Mouse (Mus musculus): ENCODE results near the gene Cnbp. TPM values are rescaled to one million over a fixed set of nuclear protein-coding genes. Genes with fewer than 3 reads are reported as not detected.

The Cnbp gene
- total RNA-seq, 2 experiments from 2014 or later, result 276 to 291 TPM

DNA sequence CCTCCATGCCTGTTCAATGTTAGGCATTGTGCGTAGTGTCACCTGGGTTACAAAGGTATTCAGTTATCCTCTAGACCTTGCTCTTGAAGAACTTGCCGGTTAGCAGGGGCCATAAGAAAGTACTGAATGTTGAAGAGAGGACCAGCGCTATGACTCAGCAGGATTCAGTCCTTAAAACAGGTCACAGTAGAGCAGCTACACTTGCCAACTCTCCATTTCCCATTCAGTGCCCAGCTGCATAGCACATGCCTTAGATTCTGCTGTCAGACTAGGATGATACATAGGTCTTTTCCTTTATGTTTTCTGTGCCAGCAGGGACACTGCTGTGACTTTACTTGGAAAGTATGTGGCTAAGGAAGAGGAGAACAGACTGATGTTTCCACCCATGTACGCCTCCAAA, 2.5 kb upstream of the Cnbp start:
- DNase-seq (ENCODE audit: low spot score in 2 of 2), result no peak

DNA sequence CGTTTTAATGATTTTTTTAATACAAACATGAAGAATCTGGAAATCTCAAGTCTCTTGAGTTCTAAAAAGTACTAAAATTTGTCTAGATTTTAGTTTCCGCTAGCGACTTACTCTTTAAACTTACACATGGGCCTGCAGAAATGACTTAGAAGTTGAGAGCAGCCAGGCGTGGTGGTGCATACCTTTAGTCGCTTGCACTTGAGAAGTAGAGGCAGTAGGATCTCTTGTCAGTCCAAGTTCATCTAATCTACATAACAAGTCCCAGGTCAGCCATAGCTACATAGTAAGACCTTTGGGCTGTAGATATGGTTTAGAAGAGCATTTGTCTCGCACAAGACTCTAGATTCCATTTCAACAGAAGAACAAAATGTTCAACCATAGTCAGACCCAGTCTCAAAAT, 965 bp upstream of the Cnbp start:
- DNase-seq (ENCODE audit: low spot score in 2 of 2), result no peak

DNA sequence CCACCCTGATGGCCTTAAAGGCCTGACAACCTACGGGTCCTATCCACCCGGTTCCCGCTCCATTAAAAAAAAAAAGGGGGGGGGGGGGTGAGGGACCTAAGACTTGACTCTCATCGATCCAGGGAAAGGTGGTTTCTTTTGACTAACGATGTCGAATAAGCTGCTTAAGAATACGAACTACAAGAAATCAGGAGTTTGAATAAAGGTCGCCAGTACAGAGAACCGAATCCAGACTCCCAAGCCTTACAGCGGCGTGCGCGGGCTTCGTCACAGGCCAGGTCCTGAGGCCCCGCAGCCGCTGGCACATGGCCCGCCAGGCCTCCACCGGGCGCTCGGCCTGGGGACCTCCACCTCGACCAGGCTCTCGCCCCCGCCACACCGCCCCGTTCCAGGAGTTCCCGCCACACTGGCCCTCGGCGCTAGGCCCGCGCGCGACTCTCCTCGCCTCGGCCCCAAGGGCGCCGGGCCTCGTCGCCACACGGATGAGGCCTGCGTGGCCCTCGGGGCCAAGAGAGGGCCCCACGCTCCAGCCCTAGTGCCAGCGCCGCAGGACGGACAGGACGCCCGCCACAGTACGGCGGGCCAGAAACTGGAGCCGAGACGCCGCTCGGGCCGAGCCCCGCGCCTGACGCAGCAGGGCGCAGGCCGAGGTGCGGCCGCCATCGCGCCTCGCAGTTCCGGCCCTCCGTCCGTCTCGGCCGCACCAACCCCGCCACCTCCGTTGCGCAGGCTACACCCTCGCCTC, 579 bp downstream of the Cnbp start:
- DNase-seq (ENCODE audit: low spot score in 2 of 2), result peak; percentile 20 to 40

DNA sequence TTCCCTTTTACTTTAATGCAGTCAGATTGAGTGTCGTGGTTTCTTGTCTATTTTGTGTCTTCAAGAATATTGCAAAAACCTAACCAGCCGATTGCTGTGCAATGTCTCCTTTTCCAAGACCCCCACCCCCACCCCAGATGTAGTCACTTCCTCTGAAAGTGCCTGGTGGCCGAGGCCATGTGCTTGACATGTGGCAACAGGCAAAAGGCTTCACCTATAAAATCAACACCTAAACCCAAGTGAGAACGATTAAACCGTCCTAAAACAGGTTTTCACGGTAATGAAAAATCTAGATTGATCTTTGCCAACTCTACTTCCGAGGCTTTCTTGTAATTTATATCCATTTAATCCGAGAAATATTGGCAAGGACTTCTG, 1.1 kb downstream of the Cnbp start:
- DNase-seq (ENCODE audit: low spot score in 2 of 2), result no peak

DNA sequence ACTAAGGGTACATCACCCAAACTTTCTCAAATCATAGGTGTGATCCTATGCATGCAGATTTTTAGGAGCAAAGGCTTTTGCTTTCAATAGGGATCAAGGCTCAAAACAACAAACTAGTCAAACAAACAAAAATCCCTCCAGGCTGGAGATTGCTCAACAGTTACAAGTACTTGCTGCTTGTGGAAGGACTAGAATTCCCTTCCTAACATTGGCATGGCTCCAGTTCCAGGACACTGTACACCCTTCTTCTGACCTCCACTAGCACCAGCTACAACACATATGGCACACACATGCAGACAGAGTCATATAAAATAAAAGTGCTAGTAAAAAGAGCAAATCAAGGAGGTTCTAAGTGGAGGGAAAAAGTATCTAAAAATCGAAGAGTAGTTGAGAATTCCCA, 4.1 kb downstream of the Cnbp start:
- no peak for DNase-seq (ENCODE audit: low spot score in 2 of 2)

DNA sequence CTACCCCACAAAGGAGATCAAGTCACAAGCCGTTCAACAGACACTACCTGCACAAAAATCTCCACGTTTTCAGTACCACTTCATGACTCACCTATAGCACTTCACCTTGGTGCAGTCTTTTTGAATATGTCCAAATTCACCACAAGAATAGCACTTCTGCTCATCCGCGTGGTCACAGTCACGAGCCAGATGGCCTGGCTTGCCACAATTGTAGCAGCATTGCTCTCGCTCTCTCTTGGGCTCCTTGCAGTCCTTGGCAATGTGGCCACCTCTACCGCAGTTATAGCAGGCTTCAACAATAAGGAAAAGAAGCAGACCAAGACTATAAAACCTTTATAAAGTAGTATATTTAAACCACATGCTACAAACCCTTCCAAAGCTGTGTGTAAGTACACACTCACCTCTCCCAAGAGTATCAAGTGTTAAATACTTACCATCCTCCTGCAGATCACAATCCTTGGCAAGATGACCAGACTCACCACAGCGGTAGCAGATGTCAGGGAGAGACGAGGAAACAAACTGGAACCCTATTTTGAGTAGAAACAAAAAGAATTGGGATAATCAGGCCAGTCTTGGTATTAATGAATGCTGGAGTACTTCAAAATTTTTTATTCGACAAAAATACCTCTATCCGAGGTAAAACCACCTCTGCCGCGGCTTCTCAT, 5.7 kb downstream of the Cnbp start:
- DNase-seq (ENCODE audit: low spot score in 2 of 2), result no peak

DNA sequence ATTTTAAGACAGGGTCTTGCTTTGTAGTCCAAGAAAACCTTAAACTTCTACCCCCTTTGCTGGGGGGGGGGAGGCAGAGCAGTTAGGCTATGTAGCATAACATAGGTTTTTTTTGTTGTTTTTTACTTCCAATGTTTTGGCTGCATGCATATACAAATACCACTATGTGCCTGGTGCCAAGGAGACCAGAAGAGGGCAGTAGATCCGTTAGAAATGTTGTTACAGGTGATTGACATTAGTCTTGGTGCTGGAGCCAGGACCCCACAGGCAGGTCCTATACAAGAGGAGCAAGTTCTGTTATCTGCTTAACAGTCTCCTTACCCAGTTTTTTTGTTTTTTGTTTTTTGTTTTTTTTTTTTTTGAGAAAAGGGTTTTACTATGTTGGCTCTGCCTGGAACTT, 8.7 kb downstream of the Cnbp start:
- no peak for DNase-seq (ENCODE audit: low spot score in 2 of 2)

DNA sequence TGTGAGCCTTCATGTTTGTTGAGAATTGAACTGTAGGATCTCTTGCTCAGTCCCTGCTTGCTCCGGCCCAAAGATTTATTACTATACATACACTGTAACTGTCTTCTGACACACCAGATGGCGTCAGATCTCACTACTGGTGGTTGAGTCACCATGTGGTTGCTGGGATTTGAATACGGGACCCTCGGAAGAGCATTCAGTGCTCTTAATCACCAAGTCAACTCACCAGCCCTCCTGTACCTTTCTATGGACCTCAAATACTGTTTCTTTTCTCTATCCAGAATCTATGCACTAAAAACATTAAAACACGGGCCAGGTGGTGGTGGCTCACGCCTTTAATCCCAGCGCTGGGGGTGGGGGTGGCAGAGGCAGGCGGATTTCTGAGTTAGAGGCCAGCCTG, 9.3 kb downstream of the Cnbp start:
- no peak for DNase-seq (ENCODE audit: low spot score in 2 of 2)

DNA sequence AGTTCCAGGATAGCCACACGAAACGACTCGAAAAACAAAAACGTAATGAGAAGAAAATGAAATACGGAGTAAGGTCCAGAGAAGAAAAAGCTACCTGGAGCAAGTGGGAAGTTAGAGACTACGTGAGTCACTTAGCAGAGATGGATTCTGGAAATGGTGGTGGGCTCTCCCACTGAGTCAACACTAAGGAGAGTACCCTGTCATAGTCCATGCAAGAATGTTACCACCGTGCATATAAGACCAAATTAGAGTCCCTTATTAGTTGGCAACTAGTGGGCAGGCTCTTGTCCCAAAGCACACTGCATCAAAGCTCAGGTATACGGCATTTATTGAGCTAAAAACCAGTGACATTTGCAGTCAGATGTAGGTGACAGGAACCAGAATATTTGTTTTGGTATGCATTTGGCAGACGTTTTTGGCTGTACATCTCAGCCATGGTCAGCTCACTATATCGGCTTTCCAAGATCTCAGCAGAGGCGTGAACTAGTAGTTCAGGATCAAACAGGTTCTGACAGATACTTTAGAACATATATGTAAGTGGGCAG, 11.0 kb downstream of the Cnbp start:
- no peak for DNase-seq (ENCODE audit: low spot score in 2 of 2)

DNA sequence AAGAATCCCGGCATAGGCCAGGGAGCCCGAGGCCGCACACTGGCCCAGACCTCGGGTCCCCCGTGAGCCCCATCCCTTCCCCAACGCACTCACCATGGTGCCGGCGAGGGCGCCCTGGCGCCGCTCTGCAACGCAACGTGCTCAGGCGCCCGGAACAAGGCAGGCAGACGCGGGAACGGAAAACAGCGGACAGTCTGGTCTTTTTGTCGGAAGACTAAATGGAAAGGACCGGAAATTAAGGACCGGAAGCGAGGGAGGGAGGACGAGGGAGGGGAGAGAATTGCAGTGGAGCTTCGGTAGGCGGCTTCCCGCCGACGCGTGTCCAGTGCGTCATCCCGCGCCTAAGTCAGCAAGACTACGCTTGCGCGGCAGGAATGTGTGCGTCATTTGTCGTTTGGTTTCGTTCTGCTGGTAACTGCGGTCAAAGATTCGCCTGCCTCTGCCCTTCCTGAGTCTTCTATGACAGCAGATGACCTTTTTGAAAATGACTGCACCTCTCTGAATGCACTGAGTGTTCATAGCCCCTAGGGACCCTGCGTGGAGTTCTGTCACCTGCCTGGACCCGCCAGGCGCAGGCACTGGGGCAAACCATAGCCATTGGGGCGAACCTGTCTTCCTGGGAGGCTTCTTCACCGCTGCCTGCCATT, 12.2 kb downstream of the Cnbp start, which contains the start of gene Isy1:
TSS of gene Isy1 (minus strand) at position 248 of the 647 bp plus-strand sequence.
- DNase-seq (ENCODE audit: low spot score in 2 of 2), result peak; percentile 96 to 98

DNA sequence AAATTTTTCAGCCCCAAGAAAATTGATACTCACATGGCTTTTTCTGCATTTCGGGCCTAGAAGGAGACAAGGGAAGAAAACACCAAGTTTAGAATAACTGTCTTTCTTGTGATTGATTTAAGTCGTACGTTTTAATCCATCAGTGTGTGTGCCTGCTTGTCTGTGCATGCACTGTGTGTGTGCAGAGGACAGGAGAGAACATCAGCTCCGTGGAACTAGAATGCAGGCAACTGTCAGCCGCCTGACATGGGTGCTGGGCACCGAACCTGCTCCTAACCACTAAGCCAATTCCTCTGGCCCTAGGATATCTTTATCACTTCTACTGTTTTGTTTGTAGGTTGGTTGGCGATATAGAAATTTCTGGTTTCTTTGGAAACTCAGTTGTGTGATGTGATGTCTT, 15.2 kb downstream of the Cnbp start, which contains the start of gene Gm45140:
TSS of gene Gm45140 (minus strand) at position 101 of the 400 bp plus-strand sequence.
- no peak for DNase-seq (ENCODE audit: low spot score in 2 of 2)

DNA sequence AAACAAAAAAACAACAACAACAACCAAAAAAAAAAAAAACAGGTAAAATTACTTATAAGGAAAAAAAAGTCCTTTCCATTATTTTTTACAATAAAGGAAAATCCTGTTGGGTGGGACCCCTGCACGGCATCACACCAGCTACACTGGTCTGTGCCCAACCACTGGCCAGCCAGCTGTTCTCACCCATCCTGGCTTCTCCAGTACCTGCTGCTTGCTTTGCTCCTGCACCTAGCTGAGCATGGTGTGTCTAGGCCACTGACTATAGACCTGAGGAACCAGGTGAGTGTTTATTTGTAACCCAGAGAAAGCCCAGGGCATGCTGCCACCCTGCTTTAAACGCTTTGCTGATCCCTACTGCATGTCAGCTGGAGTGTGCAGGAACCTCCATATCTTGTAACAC, 30.5 kb downstream of the Cnbp start:
- no peak for DNase-seq (ENCODE audit: low spot score in 2 of 2)

DNA sequence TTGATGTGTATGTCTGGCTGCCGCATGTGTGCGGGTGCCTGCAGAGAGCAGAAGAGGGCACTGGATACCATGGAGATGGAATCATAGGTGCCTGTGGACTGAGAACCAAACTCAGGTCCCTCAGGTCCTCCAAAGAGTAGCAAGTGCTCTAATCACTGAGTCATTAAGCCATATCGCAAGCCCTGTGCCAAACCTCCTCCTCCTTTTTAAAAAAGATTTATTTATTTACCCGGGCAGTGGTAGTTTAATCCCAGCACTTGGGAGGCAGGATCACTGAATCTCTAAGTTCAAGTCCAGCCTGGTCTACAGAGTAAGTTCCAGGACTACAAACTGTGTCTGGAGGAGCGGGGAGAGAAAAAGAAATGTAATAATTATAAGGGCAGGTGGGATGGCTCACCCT, 36.4 kb downstream of the Cnbp start:
- no peak for DNase-seq (ENCODE audit: low spot score in 2 of 2)

DNA sequence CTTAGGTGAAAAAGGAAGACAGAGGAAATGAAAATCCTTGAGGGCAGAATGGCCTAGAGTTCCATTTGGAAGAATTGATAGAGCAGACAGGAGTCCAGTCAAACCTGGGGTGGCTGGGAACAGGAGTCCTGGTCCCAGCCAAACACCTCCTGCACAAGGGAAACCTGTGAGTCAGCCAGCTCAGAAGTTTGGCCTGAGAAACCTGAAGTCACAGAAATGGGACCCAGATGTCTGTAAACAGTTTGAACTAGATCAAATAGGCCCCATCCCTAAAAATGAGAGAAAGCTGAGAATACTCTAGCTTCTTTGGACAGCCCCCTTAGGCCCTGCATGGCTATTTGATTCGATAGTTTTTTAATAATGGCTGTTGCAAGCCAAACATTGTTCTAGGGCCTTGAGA, 38.2 kb downstream of the Cnbp start:
- no peak for DNase-seq (ENCODE audit: low spot score in 2 of 2)

DNA sequence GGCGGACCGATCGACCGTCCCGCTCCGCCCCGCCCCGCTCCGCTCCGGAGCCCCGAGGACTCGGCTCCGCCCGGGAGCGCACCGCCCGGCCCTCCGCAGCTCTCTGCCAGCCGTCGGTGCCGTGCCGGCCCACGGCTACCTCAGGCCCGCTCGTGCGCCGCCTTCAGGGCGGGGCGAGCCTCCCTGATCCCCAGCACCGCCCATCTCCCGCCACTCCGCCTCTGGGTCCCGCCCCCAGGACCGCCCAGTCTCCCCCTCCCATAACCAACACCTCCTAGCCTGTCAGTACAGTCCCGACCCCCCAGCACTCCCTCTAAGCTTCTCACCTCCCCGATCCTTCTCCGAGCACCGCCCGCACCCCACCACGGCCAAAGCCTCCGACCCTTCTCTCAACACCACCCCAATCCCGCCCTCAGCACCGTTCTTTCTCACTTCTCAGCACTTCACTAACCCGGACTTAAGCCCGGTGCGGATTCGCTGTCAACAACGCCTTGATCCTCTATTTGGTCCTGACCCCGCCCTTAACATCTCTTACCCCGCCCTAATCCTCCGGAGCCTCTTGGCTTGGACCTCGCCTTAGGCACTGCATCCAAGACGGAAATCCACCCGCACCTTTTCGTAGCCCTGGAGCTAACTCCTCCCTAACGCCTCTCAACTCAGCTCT, 39.1 kb downstream of the Cnbp start, which contains the start of gene Rab43:
TSS of gene Rab43 (minus strand) at position 490 of the 664 bp plus-strand sequence.
- peak; percentile 83 to 90 for DNase-seq (ENCODE audit: low spot score in 2 of 2)

DNA sequence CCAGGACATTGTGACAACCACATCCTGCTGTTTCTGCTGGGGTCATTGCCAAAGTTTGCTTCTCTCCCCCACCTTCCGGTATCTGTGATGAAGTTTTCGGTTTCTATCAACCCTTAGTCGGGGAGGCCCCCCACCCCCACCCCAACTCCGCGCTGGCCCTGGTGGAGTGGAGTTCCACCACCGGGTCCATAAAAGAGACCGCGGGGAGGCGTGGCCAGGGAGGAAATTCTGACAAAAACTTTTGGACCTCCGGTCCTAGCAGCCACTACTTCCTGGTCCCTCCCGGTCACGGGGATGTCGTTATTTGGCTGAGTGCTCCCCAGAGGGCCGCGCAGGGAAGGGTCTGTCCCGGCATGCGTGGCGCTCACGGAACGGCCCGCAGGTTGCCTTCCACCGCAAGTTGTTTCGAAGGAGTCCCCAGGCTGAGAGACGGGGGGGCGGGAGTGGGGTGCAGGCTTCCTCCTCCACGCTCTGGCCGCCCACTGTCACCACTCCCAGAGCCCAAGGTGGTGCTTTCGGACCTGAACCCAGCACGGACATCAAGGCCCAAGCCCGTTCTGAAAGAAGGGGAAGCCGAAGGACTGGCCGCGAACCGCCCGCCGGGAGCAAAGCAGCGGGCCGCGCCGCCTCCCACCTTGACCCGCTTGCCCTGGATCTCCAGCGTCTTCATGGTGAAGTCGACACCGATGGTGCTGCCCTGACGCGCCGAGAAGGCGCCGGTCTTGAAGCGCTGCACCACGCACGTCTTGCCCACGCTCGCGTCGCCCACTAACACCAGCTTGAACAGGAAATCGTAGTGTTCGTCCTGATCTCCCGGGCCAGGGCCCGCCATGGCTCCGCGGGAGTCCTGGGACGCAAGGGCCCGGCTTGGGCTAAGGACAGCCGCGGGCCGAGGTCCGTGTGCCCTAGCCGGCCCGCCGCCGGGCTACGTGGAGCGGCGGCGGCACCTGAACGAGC, 39.9 kb downstream of the Cnbp start:
- DNase-seq (ENCODE audit: low spot score in 2 of 2), result peak; percentile 47 to 64

DNA sequence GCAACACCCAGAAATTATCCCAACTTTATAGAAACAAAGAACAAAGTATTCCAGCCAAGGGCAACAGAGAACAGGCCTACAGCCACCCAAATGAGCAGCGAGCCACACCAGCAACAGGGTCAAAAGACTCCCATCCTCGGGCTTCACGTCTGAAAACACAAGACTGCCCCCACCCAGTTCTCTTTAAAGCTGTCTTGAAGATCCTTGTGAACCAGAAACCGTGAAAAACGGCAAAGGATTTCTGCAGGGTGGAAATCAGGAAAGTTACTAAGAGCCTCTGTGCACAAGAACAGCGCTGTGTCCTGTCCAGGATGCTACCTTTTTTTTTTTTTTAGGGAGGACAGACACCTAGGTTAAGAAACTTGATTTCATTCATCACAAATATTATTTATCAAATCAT, 40.6 kb downstream of the Cnbp start:
- DNase-seq (ENCODE audit: low spot score in 2 of 2), result no peak

DNA sequence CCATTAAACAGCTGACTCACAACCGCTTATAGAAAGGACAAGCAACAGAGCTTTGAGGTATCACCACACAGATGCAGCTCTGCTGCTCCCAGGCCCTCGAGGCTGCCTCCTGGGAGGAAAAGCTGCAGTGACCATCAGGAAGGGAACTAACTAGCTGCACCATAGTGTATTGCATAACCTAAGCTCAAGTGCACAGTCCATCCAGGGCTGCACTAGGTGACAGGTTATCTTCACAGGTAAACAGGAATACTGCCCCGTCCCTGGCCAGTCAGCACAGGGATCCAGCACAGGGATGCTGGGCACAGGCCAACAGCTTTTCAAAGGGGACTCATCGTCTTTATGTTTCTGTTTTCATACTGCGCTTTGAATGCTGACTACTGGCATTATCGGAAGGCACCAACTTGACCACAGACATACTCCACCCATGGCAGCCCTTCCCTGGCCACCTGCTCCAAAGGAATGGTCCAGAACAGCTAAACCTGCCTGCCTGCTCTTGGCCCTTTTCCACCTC, 41.2 kb downstream of the Cnbp start:
- no peak for DNase-seq (ENCODE audit: low spot score in 2 of 2)

DNA sequence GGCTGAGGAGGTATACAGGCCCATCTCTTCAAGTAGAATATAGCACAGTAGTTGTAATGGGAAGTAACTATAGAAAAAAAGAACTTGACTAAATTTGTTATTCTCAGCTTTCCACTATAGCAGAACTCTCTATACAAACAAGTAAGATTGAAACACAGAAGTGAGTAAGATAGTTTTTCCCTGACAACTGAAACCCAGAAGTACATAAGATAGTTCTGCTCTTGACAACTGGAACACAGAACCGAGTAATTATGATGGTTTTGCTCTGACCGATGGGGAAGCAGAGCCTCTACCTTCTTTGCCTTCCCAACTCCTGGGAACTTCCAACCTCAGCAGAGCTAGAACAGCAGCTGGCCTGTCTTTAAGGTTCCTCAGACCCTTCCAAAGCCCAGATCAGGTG, 41.8 kb downstream of the Cnbp start:
- DNase-seq (ENCODE audit: low spot score in 2 of 2), result no peak

DNA sequence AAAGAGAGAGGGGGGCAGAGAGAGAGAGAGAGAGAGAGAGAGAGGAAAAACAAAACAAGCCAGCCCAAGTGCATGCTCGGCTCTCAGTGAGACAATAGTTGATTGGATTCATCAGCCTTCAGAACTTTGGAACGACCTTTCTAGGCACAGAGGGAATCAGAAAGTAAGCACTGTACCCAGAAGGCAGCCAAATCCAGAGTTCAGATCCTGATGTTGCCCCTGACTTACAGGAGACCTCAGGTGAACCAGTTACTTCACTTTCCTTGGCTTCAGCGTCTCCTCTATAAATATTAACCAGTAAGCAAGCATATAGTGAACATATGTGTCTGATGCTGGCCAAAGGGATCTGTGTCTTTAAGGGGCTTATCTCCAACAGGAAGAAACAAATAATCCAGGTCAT, 42.4 kb downstream of the Cnbp start:
- DNase-seq (ENCODE audit: low spot score in 2 of 2), result no peak

Data from left cerebral cortex, adult 18-20 months (tissue).